Mouse (Mus musculus) MEL (cell line): Measurements from ENCODE around the gene Slco2a1. TPM values are rescaled to one million over a fixed set of nuclear protein-coding genes. Genes with fewer than 3 reads are reported as not detected.

Experiments used
- DNase-seq: peaks from one replicate; pipeline ENCODE4 v3.0.0; 2011; ENCODE audit warnings: low read depth, low spot score
- H3K27ac ChIP-seq: 2 replicates; pipeline ENCODE4 v1.5.1; 2012; ENCODE audit warnings: low read depth, mild to moderate bottlenecking, control low read depth, low read length, moderate library complexity; ENCODE audit not compliant: control insufficient read depth
- H3K27me3 ChIP-seq, 2 experiments: fragments of 150-350 bp in 1 of 2; sonication (generic) in 1 of 2; 2 replicates each; pipeline ENCODE4 v1.6.1; 2012; ENCODE audit warnings: low read length in 2 of 2, mild to moderate bottlenecking in 2 of 2, improper control_type of control experiment in 1 of 2, moderate library complexity in 1 of 2; ENCODE audit not compliant: insufficient read depth in 2 of 2, control insufficient read depth in 1 of 2
- H3K36me3 ChIP-seq, 2 experiments: 2 replicates each; pipeline ENCODE4 v1.6.1; 2012 to 2014; ENCODE audit warnings: low read length in 2 of 2, improper control_type of control experiment in 1 of 2, inconsistent platforms in 1 of 2, mild to moderate bottlenecking in 1 of 2; ENCODE audit not compliant: insufficient read depth in 2 of 2, control insufficient read depth in 1 of 2
- H3K4me1 ChIP-seq, 2 experiments: fragments of 150-350 bp in 1 of 2; sonication (generic) in 1 of 2; 2 replicates each; pipeline ENCODE4 v1.6.1; 2012; ENCODE audit warnings: low read length in 2 of 2, improper control_type of control experiment in 1 of 2, mild to moderate bottlenecking in 1 of 2; ENCODE audit not compliant: insufficient read depth in 2 of 2, control insufficient read depth in 1 of 2
- H3K4me3 ChIP-seq, 2 experiments: fragments of 150-350 bp in 1 of 2; sonication (generic) in 1 of 2; 2 replicates each; pipeline ENCODE4 v1.5.1; 2012; ENCODE audit warnings: low read depth in 2 of 2, low read length in 2 of 2, mild to moderate bottlenecking in 2 of 2, moderate library complexity in 2 of 2, control low read depth in 1 of 2, improper control_type of control experiment in 1 of 2; ENCODE audit not compliant: control insufficient read depth in 1 of 2, insufficient read depth in 1 of 2
- H3K79me2 ChIP-seq: 2 replicates; pipeline ENCODE4 v1.6.1; 2012; ENCODE audit warnings: mild to moderate bottlenecking, low read length, moderate library complexity; ENCODE audit not compliant: control insufficient read depth, poor library complexity, insufficient read depth
- H3K9ac ChIP-seq: 2 replicates; pipeline ENCODE4 v1.6.1; 2012; ENCODE audit warnings: low read depth, mild to moderate bottlenecking, control low read depth, low read length, moderate library complexity; ENCODE audit not compliant: control insufficient read depth, poor library complexity, severe bottlenecking
- H3K9me3 ChIP-seq: fragments of 150-350 bp; sonication (generic); replicated peaks from 2 replicates; pipeline ENCODE4 v1.6.1; 2012; ENCODE audit warnings: mild to moderate bottlenecking, low read length, improper control_type of control experiment, moderate library complexity; ENCODE audit not compliant: insufficient read depth
- BHLHE40 ChIP-seq: IDR thresholded peaks from 2 replicates; pipeline ENCODE4 v1.6.1; 2012; ENCODE audit warnings: low read depth, mild to moderate bottlenecking, inconsistent platforms, low read length, improper control_type of control experiment, borderline replicate concordance
- CHD1 ChIP-seq: IDR thresholded peaks from 2 replicates; pipeline ENCODE4 v1.6.1; 2012; ENCODE audit warnings: low read depth, mild to moderate bottlenecking, inconsistent platforms, low read length, improper control_type of control experiment
- CHD2 ChIP-seq: IDR thresholded peaks from 2 replicates; pipeline ENCODE4 v1.6.1; 2011; ENCODE audit warnings: low read length, improper control_type of control experiment
- ELF1 ChIP-seq: IDR thresholded peaks from 2 replicates; pipeline ENCODE4 v1.6.1; 2014; ENCODE audit warnings: low read depth, mild to moderate bottlenecking, inconsistent platforms, low read length, improper control_type of control experiment, moderate library complexity
- EP300 ChIP-seq, 2 experiments: IDR thresholded peaks; 2 replicates each; pipeline ENCODE4 v1.6.1; 2011; ENCODE audit warnings: improper control_type of control experiment in 2 of 2, low read length in 2 of 2, low read depth in 1 of 2, mild to moderate bottlenecking in 1 of 2
- GABPA ChIP-seq: IDR thresholded peaks from 2 replicates; pipeline ENCODE4 v1.6.1; 2012; ENCODE audit warnings: low read depth, mild to moderate bottlenecking, inconsistent platforms, low read length, improper control_type of control experiment, moderate library complexity
- GATA1 ChIP-seq: IDR thresholded peaks from 2 replicates; pipeline ENCODE4 v1.6.1; 2011; ENCODE audit warnings: low read depth, low read length, improper control_type of control experiment
- HCFC1 ChIP-seq: IDR thresholded peaks from 2 replicates; pipeline ENCODE4 v1.6.1; 2012; ENCODE audit warnings: low read depth, mild to moderate bottlenecking, inconsistent platforms, low read length, improper control_type of control experiment, moderate library complexity
- KAT2A ChIP-seq: conservative IDR thresholded peaks from 2 replicates; pipeline ENCODE4 v1.6.1; 2012; ENCODE audit warnings: low read depth, low read length, improper control_type of control experiment, inconsistent platforms
- MAX ChIP-seq: IDR thresholded peaks from 2 replicates; pipeline ENCODE4 v1.6.1; 2011; ENCODE audit warnings: low read length, improper control_type of control experiment
- MAZ ChIP-seq: IDR thresholded peaks from 2 replicates; pipeline ENCODE4 v1.6.1; 2012; ENCODE audit warnings: low read depth, mild to moderate bottlenecking, inconsistent platforms, low read length, improper control_type of control experiment
- MEF2A ChIP-seq: IDR thresholded peaks from 2 replicates; pipeline ENCODE4 v1.6.1; 2014; ENCODE audit warnings: low read depth, mild to moderate bottlenecking, inconsistent platforms, low read length, improper control_type of control experiment; ENCODE audit not compliant: poor library complexity, insufficient replicate concordance, severe bottlenecking; ENCODE audit errors: extremely low read depth
- MXI1 ChIP-seq: IDR thresholded peaks from 2 replicates; pipeline ENCODE4 v1.6.1; 2011; ENCODE audit warnings: mild to moderate bottlenecking, low read depth, low read length, improper control_type of control experiment
- MYB ChIP-seq: IDR thresholded peaks from 2 replicates; pipeline ENCODE4 v1.6.1; 2011; ENCODE audit warnings: mild to moderate bottlenecking, low read depth, low read length, improper control_type of control experiment
- NRF1 ChIP-seq: IDR thresholded peaks from 2 replicates; pipeline ENCODE4 v1.6.1; 2014; ENCODE audit warnings: low read depth, mild to moderate bottlenecking, inconsistent platforms, low read length, improper control_type of control experiment, moderate library complexity; ENCODE audit not compliant: poor library complexity, insufficient read depth, severe bottlenecking
- POLR2A ChIP-seq, 2 experiments: IDR thresholded peaks; 2 replicates each; pipeline ENCODE4 v1.6.1; 2011 to 2012; ENCODE audit warnings: low read length in 2 of 2, mild to moderate bottlenecking in 2 of 2, control low read depth in 1 of 2, improper control_type of control experiment in 1 of 2, low read depth in 1 of 2, moderate library complexity in 1 of 2; ENCODE audit not compliant: control insufficient read depth in 1 of 2, insufficient read depth in 1 of 2, poor library complexity in 1 of 2
- POLR2AphosphoS2 ChIP-seq: IDR thresholded peaks from 2 replicates; pipeline ENCODE4 v1.6.1; 2011; ENCODE audit warnings: low read length, improper control_type of control experiment
- TAL1 ChIP-seq: IDR thresholded peaks from 2 replicates; pipeline ENCODE4 v1.6.1; 2012; ENCODE audit warnings: mild to moderate bottlenecking, inconsistent platforms, low read length, moderate library complexity, mixed read lengths
- TCF12 ChIP-seq: IDR thresholded peaks from 2 replicates; pipeline ENCODE4 v1.6.1; 2014; ENCODE audit warnings: low read depth, mild to moderate bottlenecking, inconsistent platforms, low read length, improper control_type of control experiment, moderate library complexity
- UBTF ChIP-seq: IDR thresholded peaks from 2 replicates; pipeline ENCODE4 v1.6.1; 2012; ENCODE audit warnings: low read depth, mild to moderate bottlenecking, inconsistent platforms, low read length, improper control_type of control experiment, moderate library complexity, borderline replicate concordance; ENCODE audit not compliant: insufficient read depth
- ZC3H11A ChIP-seq: IDR thresholded peaks from 2 replicates; pipeline ENCODE4 v1.6.1; 2012; ENCODE audit warnings: low read depth, mild to moderate bottlenecking, inconsistent platforms, low read length, improper control_type of control experiment
- ZNF384 ChIP-seq: IDR thresholded peaks from 2 replicates; pipeline ENCODE4 v1.6.1; 2012; ENCODE audit warnings: low read depth, mild to moderate bottlenecking, inconsistent platforms, low read length, improper control_type of control experiment
- polyA plus RNA-seq, 2 experiments: library from polyadenylated mRNA; stranded (reverse) in 1 of 2; unstranded in 1 of 2; fragments of >175 nt in 1 of 2; fragments of >200 nt in 1 of 2; gene quantifications; 2 replicates each; pipeline versions ENCODE4 v1.2.1 to v1.2.4; 2012; ENCODE audit warnings: low replicate concordance in 2 of 2, low read depth in 1 of 2; ENCODE audit not compliant: insufficient read length in 2 of 2, insufficient read depth in 1 of 2, missing spikeins in 1 of 2
- total RNA-seq: library from RNA; depleted of rRNA; stranded (reverse); fragments of 300-350 nt; gene quantifications from 2 replicates; pipeline ENCODE4 v1.2.3, GENCODE M21; 2012

Gene Slco2a1
- total and polyA plus RNA-seq, 3 experiments = 0.01 TPM; not detected in 2

- H3K9me3 ChIP-seq = no peaks in the 10 kb centered on the region
- DNase-seq = no peak
- H3K27ac ChIP-seq = no peak overlapping the region
- no peaks in the 10 kb centered on the region for H3K79me2 ChIP-seq
- no peak for TF ChIP-seq KAT2A
- no peak for TF ChIP-seq GATA1
- no peak for TF ChIP-seq CHD1
- TF ChIP-seq EP300 (IDR thresholded peaks at IDR 0.05; ENCODE audit: low read depth in 1 of 2, low read length in 2 of 2) = no peak
- no peak for TF ChIP-seq MXI1
- no peak for TF ChIP-seq ZNF384
- no peak for TF ChIP-seq CHD2
- TF ChIP-seq ELF1 = no peak
- H3K4me1 ChIP-seq = no peaks in the 10 kb centered on the region
- H3K9ac ChIP-seq = no peak overlapping the region
- H3K4me3 ChIP-seq = no peak overlapping the region
- no peaks in the 10 kb centered on the region for H3K36me3 ChIP-seq
- no peaks in the 10 kb centered on the region for H3K27me3 ChIP-seq
Measured at GRCm38 (mm10) chr9:103108943-103109670, 120.6 kb downstream of the Slco2a1 start.

- H3K4me3 ChIP-seq = no peak overlapping the region
- H3K79me2 ChIP-seq = no peaks in the 10 kb centered on the region
- no peaks in the 10 kb centered on the region for H3K9me3 ChIP-seq
- no peaks in the 10 kb centered on the region for H3K27me3 ChIP-seq
- no peak for DNase-seq
- no peak overlapping the region for H3K9ac ChIP-seq
- no peak overlapping the region for H3K27ac ChIP-seq
- TF ChIP-seq MAX (no peak), ZC3H11A (no peak), NRF1 (no peak), TCF12 (no peak), HCFC1 (no peak), EP300 (IDR thresholded peaks at IDR 0.05; ENCODE audit: low read depth in 1 of 2, low read length in 2 of 2) (no peak), MAZ (no peak), POLR2A (IDR thresholded peaks at IDR 0.05; ENCODE audit: control insufficient read depth in 1 of 2, insufficient read depth in 1 of 2, low read depth in 1 of 2, low read length in 2 of 2, poor library complexity in 1 of 2) (no peak), TAL1 (no peak), BHLHE40 (no peak), GABPA (no peak), POLR2AphosphoS2 (no peak), KAT2A (no peak), MYB (no peak), UBTF (no peak), MEF2A (no peak)
- TF ChIP-seq, all 39 proteins: peak for 0
- Histone ChIP-seq H3K36me3 (no peaks in the 10 kb centered on the region), H3K4me1 (no peaks in the 10 kb centered on the region)
Measured at GRCm38 (mm10) chr9:103109911-103110310, 121.4 kb downstream of the Slco2a1 start.
